Mouse (Mus musculus) limb, embryonic 12.5 days (tissue): ENCODE results near the gene Ndufb4. TPM values are rescaled to one million over a fixed set of nuclear protein-coding genes. Genes with fewer than 3 reads are reported as not detected.
A peak's percentile ranks its signal among the peaks of the same experiment; 100 is the strongest.
"Not testable (repeated sequence)": the region's sequence is repeated elsewhere in the genome, so short reads cannot be mapped to it uniquely, and the experiment has no call there.

Experiments
- ATAC-seq: fragments of 200-750 bp; cut with Nextera tagmentation; 2 replicates; pipeline ENCODE4 v1.8.0; 2017; ENCODE audit warnings: low read depth, moderate TSS enrichment; ENCODE audit not compliant: insufficient number of reproducible peaks, insufficient read depth, low FRiP score, low TSS enrichment
- H3K27ac ChIP-seq: fragments of 300-500 bp; sonication (generic); 2 replicates; pipeline ENCODE4 v1.5.1; 2016; ENCODE audit warnings: mild to moderate bottlenecking, moderate library complexity
- H3K27me3 ChIP-seq: fragments of 300-500 bp; sonication (generic); 2 replicates; pipeline ENCODE4 v1.6.1; 2016; ENCODE audit warnings: mild to moderate bottlenecking, moderate library complexity
- H3K36me3 ChIP-seq: fragments of 300-500 bp; sonication (generic); 2 replicates; pipeline ENCODE4 v1.6.1; 2016; ENCODE audit warnings: mild to moderate bottlenecking, moderate library complexity
- H3K4me1 ChIP-seq: fragments of 300-500 bp; sonication (generic); replicated peaks from 2 replicates; pipeline ENCODE4 v1.6.1; 2016
- H3K4me2 ChIP-seq: fragments of 300-500 bp; sonication (generic); 2 replicates; pipeline ENCODE4 v1.6.1; 2016; ENCODE audit warnings: mild to moderate bottlenecking, moderate library complexity
- H3K4me3 ChIP-seq: fragments of 300-500 bp; sonication (generic); replicated peaks from 2 replicates; pipeline ENCODE4 v1.5.1; 2016; ENCODE audit warnings: mild to moderate bottlenecking
- H3K9ac ChIP-seq: fragments of 300-500 bp; sonication (generic); replicated peaks from 2 replicates; pipeline ENCODE4 v1.6.1; 2016; ENCODE audit warnings: mild to moderate bottlenecking, moderate library complexity
- H3K9me3 ChIP-seq: fragments of 300-500 bp; sonication (generic); 2 replicates; pipeline ENCODE4 v1.6.1; 2016; ENCODE audit warnings: mild to moderate bottlenecking, moderate library complexity
- WGBS: fragments of 180-500 bp; shearing (Covaris S2); methylation state at CpG from one replicate; pipeline ENCODE4 v1.1.7; 2016; 5-methylcytosine and 5-hydroxymethylcytosine counted together
- polyA plus RNA-seq: library from polyadenylated mRNA; unstranded; fragments of >200 nt; fragmentation: Nextera tagmentation; extraction: Ambion mirVana; gene quantifications from 2 replicates; pipeline ENCODE4 v1.2.1, GENCODE M21; 2016

Ndufb4 gene
- polyA plus RNA-seq = 67.4 and 74.0 TPM in 2 replicates

GRCm38 (mm10) chr16:37653731-37654657, at the start of gene Ndufb4:
Gene Ndufb4, minus strand, starts transcription at chr16:37654453.
- Histone ChIP-seq H3K9ac (peak within 1 kb of the TSS; percentile 79), H3K4me1 (peaks cover 13% of the 10 kb centered on the region; the same call in 1 of the 2 replicates), H3K4me3 (peak within 1 kb of the TSS; percentile 60), H3K27ac (peak within 1 kb of the TSS; percentile 54; the same call in 1 of the 2 replicates), H3K4me2 (peak within 1 kb of the TSS; percentile 66), H3K9me3 (no peaks in the 10 kb centered on the region), H3K36me3 (peaks cover 5% of the 10 kb centered on the region; the same call in 1 of the 2 replicates), H3K27me3 (no peaks in the 10 kb centered on the region)
- WGBS = under 1% methylated on average over 51 of the region's 58 CpGs
- ATAC-seq = peak; percentile 91

- H3K27me3 ChIP-seq = no peaks in the 10 kb centered on the region
- H3K4me3 ChIP-seq = no peak overlapping the region
- WGBS = 86% methylated on average over 5 of the region's 5 CpGs
- peaks cover 4% of the 10 kb centered on the region; the same call in 1 of the 2 replicates for H3K9me3 ChIP-seq
- no peak overlapping the region for H3K4me2 ChIP-seq
- no peak overlapping the region for H3K27ac ChIP-seq
- no peak overlapping the region for H3K9ac ChIP-seq
- ATAC-seq = no peak
- H3K36me3 ChIP-seq = no peaks in the 10 kb centered on the region
- H3K4me1 ChIP-seq = peaks cover 6% of the 10 kb centered on the region; the same call in 1 of the 2 replicates
Observed at GRCm38 (mm10) chr16:37703884-37704283, 49.6 kb upstream of the Ndufb4 start.

GRCm38 (mm10) chr16:37700071-37700470, 45.8 kb upstream of the Ndufb4 start:
- not testable (repeated sequence) for H3K36me3 ChIP-seq, H3K9me3 ChIP-seq, H3K4me3 ChIP-seq, H3K27me3 ChIP-seq, H3K9ac ChIP-seq, ATAC-seq, H3K27ac ChIP-seq, H3K4me2 ChIP-seq, H3K4me1 ChIP-seq

DNA sequence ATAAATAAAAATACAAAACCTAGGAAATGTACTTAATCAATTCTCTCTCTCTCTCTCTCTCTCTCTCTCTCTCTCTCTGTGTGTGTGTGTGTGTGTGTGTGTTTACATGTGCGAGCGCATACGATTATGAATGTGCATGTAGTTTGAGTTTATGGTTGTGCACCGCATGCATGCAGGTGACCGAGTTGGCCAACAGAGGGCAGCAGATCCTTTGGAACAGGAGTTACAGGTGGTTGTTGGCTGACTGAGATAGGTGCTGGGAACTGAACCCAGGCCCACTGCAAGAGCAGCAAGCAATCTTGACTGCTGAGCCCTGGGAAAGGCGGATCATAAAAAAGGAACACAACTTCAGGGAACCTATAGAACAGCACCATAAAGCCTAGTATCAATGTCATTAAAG, 44.5 kb upstream of the Ndufb4 start:
- no peak overlapping the region for H3K4me2 ChIP-seq
- no peaks in the 10 kb centered on the region for H3K4me1 ChIP-seq
- WGBS = 98% methylated on average over 6 of the region's 6 CpGs
- no peak overlapping the region for H3K4me3 ChIP-seq
- H3K36me3 ChIP-seq = no peaks in the 10 kb centered on the region
- no peak for ATAC-seq
- no peak overlapping the region for H3K27ac ChIP-seq
- no peaks in the 10 kb centered on the region for H3K27me3 ChIP-seq
- H3K9me3 ChIP-seq = peaks cover 7% of the 10 kb centered on the region; the same call in 1 of the 2 replicates
- H3K9ac ChIP-seq = no peak overlapping the region

- H3K27ac ChIP-seq = no peak overlapping the region
Observed at GRCm38 (mm10) chr16:37697271-37697670, 43.0 kb upstream of the Ndufb4 start.

DNA sequence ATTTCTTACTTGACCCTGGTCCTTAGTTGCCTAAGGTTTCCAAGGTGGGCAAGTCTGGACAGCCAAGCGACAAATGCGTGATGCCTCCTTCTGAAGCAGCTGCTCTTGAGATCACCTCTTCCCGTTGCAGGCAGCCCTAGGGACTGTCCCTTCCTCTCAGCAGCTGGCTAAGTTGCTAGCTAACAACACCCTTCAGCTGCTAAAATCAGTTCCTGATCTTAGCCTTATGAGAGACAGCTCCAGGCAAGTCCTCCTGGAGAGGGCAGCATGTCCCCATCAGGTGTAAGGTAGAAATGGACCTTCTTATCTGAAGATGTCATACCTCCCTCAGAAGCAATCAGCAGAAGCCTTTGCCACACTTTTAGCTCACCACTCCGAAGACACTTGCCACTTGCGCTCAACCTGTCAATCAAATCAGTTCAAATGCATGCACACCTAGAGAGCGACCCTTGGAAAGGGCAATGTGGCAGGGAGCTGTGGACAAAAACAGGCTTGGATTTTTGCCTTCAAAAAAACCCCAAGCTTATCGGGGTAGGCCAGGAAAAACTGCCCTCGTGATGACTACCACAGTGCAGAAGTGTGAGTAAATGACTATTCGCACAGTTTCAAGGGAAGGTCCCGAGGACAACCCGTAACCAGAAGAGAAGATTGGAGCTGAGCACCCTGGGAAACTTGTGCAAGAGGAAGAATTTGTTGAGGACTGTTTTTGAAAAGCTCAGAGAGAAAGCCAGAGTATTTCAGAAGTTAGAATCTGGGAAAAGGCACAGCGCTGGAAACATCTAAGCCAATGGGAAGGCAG, 36.9 kb upstream of the Ndufb4 start:
- H3K4me1 ChIP-seq = peaks cover 22% of the 10 kb centered on the region
- H3K4me3 ChIP-seq = no peak overlapping the region
- no peaks in the 10 kb centered on the region for H3K27me3 ChIP-seq
- H3K9me3 ChIP-seq = no peaks in the 10 kb centered on the region
- no peak overlapping the region for H3K4me2 ChIP-seq
- no peaks in the 10 kb centered on the region for H3K36me3 ChIP-seq
- WGBS = 85% methylated on average over 12 of the region's 12 CpGs
- H3K27ac ChIP-seq = no peak overlapping the region
- no peak for ATAC-seq
- H3K9ac ChIP-seq = no peak overlapping the region

More at GRCm38 (mm10) chr16:37697271-37697670, 43.0 kb upstream of the Ndufb4 start:
- no peaks in the 10 kb centered on the region for H3K36me3 ChIP-seq
- ATAC-seq = no peak
- H3K4me3 ChIP-seq = no peak overlapping the region
- H3K9me3 ChIP-seq = peaks cover 7% of the 10 kb centered on the region; the same call in 1 of the 2 replicates
- no peak overlapping the region for H3K4me2 ChIP-seq
- WGBS = 83% methylated on average over 5 of the region's 5 CpGs
- H3K27me3 ChIP-seq = no peaks in the 10 kb centered on the region
- no peaks in the 10 kb centered on the region for H3K4me1 ChIP-seq
- H3K9ac ChIP-seq = no peak overlapping the region

GRCm38 (mm10) chr16:37690465-37690864, 36.2 kb upstream of the Ndufb4 start:
- 79% methylated on average over 6 of the region's 6 CpGs for WGBS
- Histone ChIP-seq H3K27ac (peak overlapping the region; percentile 41; the same call in 1 of the 2 replicates), H3K9ac (no peak overlapping the region), H3K4me3 (no peak overlapping the region), H3K4me2 (no peak overlapping the region), H3K4me1 (peaks cover 27% of the 10 kb centered on the region), H3K27me3 (no peaks in the 10 kb centered on the region), H3K36me3 (no peaks in the 10 kb centered on the region), H3K9me3 (no peaks in the 10 kb centered on the region)
- ATAC-seq = no peak

DNA sequence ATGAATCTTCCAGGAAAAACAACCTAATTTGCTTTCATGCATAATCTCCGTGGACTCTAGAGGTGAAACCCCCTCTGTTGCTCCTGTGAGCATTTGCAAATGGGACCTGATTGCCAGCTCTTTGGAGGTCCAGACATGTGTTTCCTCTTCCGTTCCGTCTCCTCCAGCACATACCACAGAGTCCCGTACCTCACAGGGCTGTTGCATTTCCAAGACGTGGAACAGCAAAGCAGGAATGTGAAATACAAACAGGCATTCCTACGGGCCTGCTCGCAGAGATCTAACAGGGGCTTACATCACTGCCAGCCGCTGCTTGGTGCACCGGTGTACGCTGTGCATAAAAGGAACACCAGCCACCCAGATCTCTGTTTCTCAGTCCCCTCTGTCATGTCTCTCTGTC, 35.7 kb upstream of the Ndufb4 start:
- H3K27ac ChIP-seq = peak overlapping the region; percentile 41; the same call in 1 of the 2 replicates

DNA sequence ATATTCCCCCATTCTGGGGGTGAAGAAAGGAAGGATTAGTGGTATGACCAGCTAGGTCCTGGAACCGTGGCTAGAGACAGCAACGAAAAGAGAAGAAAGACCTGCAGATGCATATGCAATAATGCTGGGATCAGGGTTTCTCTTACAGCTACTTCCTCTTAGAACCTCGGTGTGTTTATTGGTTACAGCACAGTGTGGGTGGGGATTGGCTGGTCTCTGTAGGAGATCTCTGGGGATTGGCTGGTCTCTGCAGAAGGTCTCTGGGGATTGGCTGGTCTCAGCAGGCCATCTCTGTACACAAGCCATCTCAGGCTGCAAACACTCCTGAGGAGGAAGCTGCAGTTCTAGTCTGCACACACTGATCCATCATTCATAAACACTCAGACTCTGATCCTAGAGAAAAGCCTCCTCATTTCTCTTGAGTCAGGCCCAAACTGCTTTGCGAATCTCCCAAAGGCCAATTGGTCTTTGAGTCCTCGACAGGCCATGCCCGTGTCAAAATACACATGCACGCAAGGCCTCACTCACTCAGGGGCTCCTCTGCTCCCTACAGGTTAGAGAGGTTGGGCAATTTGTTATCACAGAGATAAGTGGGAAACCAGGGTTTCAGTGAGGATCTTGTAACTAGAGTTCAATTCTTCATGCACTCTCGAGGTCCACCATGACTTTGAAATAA, 35.1 kb upstream of the Ndufb4 start:
- WGBS = 80% methylated on average over 8 of the region's 8 CpGs
- Histone ChIP-seq H3K27me3 (no peaks in the 10 kb centered on the region), H3K9ac (no peak overlapping the region), H3K27ac (no peak overlapping the region), H3K4me2 (no peak overlapping the region), H3K4me1 (peaks cover 33% of the 10 kb centered on the region), H3K9me3 (no peaks in the 10 kb centered on the region), H3K4me3 (no peak overlapping the region), H3K36me3 (no peaks in the 10 kb centered on the region)
- no peak for ATAC-seq

More for the DNA sequence above, 35.7 kb upstream of the Ndufb4 start:
- 45% methylated on average over 10 of the region's 10 CpGs for WGBS
- ATAC-seq = no peak
- H3K4me1 ChIP-seq = peaks cover 31% of the 10 kb centered on the region
- no peak overlapping the region for H3K4me3 ChIP-seq
- no peaks in the 10 kb centered on the region for H3K36me3 ChIP-seq
- no peaks in the 10 kb centered on the region for H3K9me3 ChIP-seq
- no peaks in the 10 kb centered on the region for H3K27me3 ChIP-seq
- no peak overlapping the region for H3K4me2 ChIP-seq
- H3K9ac ChIP-seq = no peak overlapping the region

DNA sequence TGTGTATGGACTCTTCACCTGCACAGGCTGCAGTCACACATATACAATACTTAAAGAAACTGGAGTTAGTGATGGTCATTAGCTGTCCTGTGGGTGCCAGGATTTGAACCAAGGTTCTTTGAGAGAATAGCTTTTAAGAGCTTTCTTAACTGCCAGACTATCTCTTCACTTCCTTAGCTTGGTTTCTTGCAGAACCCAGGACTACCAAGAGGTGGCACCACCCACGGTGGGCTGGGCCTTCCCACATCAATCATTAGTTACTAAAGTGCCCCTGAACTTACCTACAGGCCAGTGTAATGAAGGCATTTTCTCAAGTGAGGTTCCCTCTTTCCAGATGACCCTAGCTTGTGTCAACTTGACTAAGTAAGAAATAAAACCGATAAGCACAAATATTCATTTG, 33.9 kb upstream of the Ndufb4 start:
- no peak for ATAC-seq
- 73% methylated on average over 2 of the region's 2 CpGs for whole genome bisulfite sequencing
- no peak overlapping the region for H3K9ac ChIP-seq
- H3K27me3 ChIP-seq = no peaks in the 10 kb centered on the region; the same call in 1 of the 2 replicates
- no peaks in the 10 kb centered on the region for H3K36me3 ChIP-seq
- H3K9me3 ChIP-seq = no peaks in the 10 kb centered on the region
- H3K4me3 ChIP-seq = no peak overlapping the region
- H3K4me1 ChIP-seq = peaks cover 45% of the 10 kb centered on the region
- no peak overlapping the region for H3K27ac ChIP-seq
- no peak overlapping the region for H3K4me2 ChIP-seq
